Mouse (Mus musculus) neural tube, postnatal 0 days (tissue): ENCODE data around the gene Plcxd3. TPM values are rescaled to one million over a fixed set of nuclear protein-coding genes. Genes with fewer than 3 reads are reported as not detected.

Experiments
- polyA plus RNA-seq: library from polyadenylated mRNA; unstranded; fragments of >200 nt; fragmentation: Nextera tagmentation; extraction: Ambion mirVana; gene quantifications from 2 replicates; pipeline ENCODE4 v1.2.1, GENCODE M21; 2015

The Plcxd3 gene
- 68.8 and 72.9 TPM in 2 replicates for polyA plus RNA-seq

GRCm38 (mm10) chr15:4375423-4376220 lies at the start of gene Plcxd3:
Gene Plcxd3, plus strand, starts transcription at chr15:4375491.

